Comparison of ENCODE assay signal across 12 mouse cellular contexts in genomic region chr5:107793927-107794326, GRCm38 (mm10). TPM values are rescaled to one million over a fixed set of nuclear protein-coding genes. Genes with fewer than 3 reads are reported as not detected.
A peak's percentile ranks its signal among the peaks of the same experiment; 100 is the strongest.
DNase-seq lines count a peak whose midpoint lies in the region; ATAC-seq and TF ChIP-seq lines count a peak whose summit lies in the region.
"Had no signal": no experiment of that assay in that cellular context is flagged by ENCODE, and none has a peak within 500 bp of the region (broad histone marks: within the 10 kb centered on the region; RNA-seq: fewer than 3 reads in every experiment).

No protein-coding gene starts in this region.

- peak; percentile 28 for DNase-seq in heart, postnatal 0 days (ENCODE audit: low spot score)
- peak; percentile 56 for DNase-seq in thymus, postnatal 0 days (ENCODE audit: low spot score)
- DNase-seq in thymus, postnatal 4 days = no peak
- peak; percentile 42 for DNase-seq in embryo, embryonic 11 days
- no peak for DNase-seq in adrenal gland, adult 8-10 months
- DNase-seq in cerebellum, adult 2 months = no peak
- DNase-seq in gastrocnemius, postnatal 10 days = no peak
- DNase-seq: cerebellum, adult 8-10 months had no signal

- 0 out of 2 replicates have a peak, but pooled peaks have one; percentile 24 for ATAC-seq in heart, postnatal 0 days (ENCODE audit: insufficient read depth, low read depth)
- ATAC-seq in heart, embryonic 12.5 days (ENCODE audit: insufficient number of reproducible peaks, low FRiP score) = no peak

- H3K9ac ChIP-seq in heart, postnatal 0 days (replicated peaks; ENCODE audit: low read depth, low read length) = no peak overlapping the region
- no peak overlapping the region for H3K9ac ChIP-seq in heart, embryonic 12.5 days
- H3K9ac ChIP-seq: stomach, embryonic 15.5 days had no signal

- no peak for TF ChIP-seq POLR2A in cerebellum, adult 2 months (IDR thresholded peaks at IDR 0.05; ENCODE audit: borderline replicate concordance, insufficient read depth, low read length)

- no peaks in the 10 kb centered on the region for H3K9me3 ChIP-seq in heart, postnatal 0 days (replicated peaks; ENCODE audit: control insufficient read depth, low read length)
- no peaks in the 10 kb centered on the region for H3K9me3 ChIP-seq in heart, embryonic 12.5 days (replicated peaks)
- H3K9me3 ChIP-seq: hindbrain, embryonic 10.5 days; stomach, embryonic 15.5 days had no signal

- peak; percentile 43 for TF ChIP-seq CTCF in heart, postnatal 0 days (IDR thresholded peaks at IDR 0.05; ENCODE audit: low read depth)
- no peak for TF ChIP-seq CTCF in cerebellum, adult 2 months (IDR thresholded peaks at IDR 0.05; ENCODE audit: borderline replicate concordance, insufficient read depth, low read depth, low read length)

- peaks cover 33% of the 10 kb centered on the region for H3K36me3 ChIP-seq in heart, postnatal 0 days (replicated peaks; ENCODE audit: control insufficient read depth, insufficient read depth, low read length)
- peaks cover 32% of the 10 kb centered on the region for H3K36me3 ChIP-seq in heart, embryonic 12.5 days

- no peaks in the 10 kb centered on the region for H3K27me3 ChIP-seq in heart, postnatal 0 days (ENCODE audit: control insufficient read depth, insufficient read depth, low read length)
- no peaks in the 10 kb centered on the region for H3K27me3 ChIP-seq in heart, embryonic 12.5 days (replicated peaks)
- no peaks in the 10 kb centered on the region for H3K27me3 ChIP-seq in cerebellum, adult 2 months (ENCODE audit: control insufficient read depth, insufficient read depth, low read length)
- H3K27me3 ChIP-seq: stomach, embryonic 15.5 days had no signal

- H3K4me1 ChIP-seq in heart, postnatal 0 days (ENCODE audit: control insufficient read depth, insufficient read depth) = peaks cover 5% of the 10 kb centered on the region; the same call in 1 of the 2 replicates
- H3K4me1 ChIP-seq in heart, embryonic 12.5 days (replicated peaks) = peaks cover 8% of the 10 kb centered on the region
- no peaks in the 10 kb centered on the region for H3K4me1 ChIP-seq in cerebellum, adult 2 months (ENCODE audit: control insufficient read depth, insufficient read depth, low read length)
- H3K4me1 ChIP-seq: hindbrain, embryonic 10.5 days; stomach, embryonic 15.5 days had no signal

- WGBS in heart, postnatal 0 days = 12% methylated on average over 2 of the region's 2 CpGs
- WGBS in heart, embryonic 12.5 days = 11% methylated on average over 2 of the region's 2 CpGs
- 33% methylated on average over 2 of the region's 2 CpGs for WGBS in cerebellum, adult 2 months

- H3K4me2 ChIP-seq in heart, postnatal 0 days (ENCODE audit: low read depth, low read length) = no peak overlapping the region
- no peak overlapping the region for H3K4me2 ChIP-seq in heart, embryonic 12.5 days
- H3K4me2 ChIP-seq: stomach, embryonic 15.5 days had no signal

- no peak for TF ChIP-seq EP300 in heart, postnatal 0 days (IDR thresholded peaks at IDR 0.05; ENCODE audit: low read depth)

- no peak overlapping the region for H3K27ac ChIP-seq in heart, postnatal 0 days (ENCODE audit: low read depth)
- H3K27ac ChIP-seq in heart, embryonic 12.5 days (ENCODE audit: poor library complexity, severe bottlenecking) = no peak overlapping the region
- H3K27ac ChIP-seq in cerebellum, adult 2 months (ENCODE audit: insufficient read depth, low read length) = no peak overlapping the region
- H3K27ac ChIP-seq: hindbrain, embryonic 10.5 days; stomach, embryonic 15.5 days had no signal

- H3K4me3 ChIP-seq in heart, postnatal 0 days (ENCODE audit: low read depth, low read length) = no peak overlapping the region
- H3K4me3 ChIP-seq in heart, embryonic 12.5 days = no peak overlapping the region
- H3K4me3 ChIP-seq in cerebellum, adult 2 months (replicated peaks; ENCODE audit: insufficient read depth, low read depth, low read length) = no peak overlapping the region
- H3K4me3 ChIP-seq: hindbrain, embryonic 10.5 days; stomach, embryonic 15.5 days had no signal

RNA-seq across cellular contexts. Expression of gene Ube2d2b, which starts 36.0 kb away (rescaled TPM):
- not detected in 2 replicates for total RNA-seq in heart, postnatal 0 days (2014; rRNA removed; ENCODE audit: low replicate concordance)
- polyA plus RNA-seq in heart, postnatal 0 days (2015; fragmentation: Nextera tagmentation; extraction: Ambion mirVana) = not detected in 2 replicates
- polyA plus RNA-seq in heart, embryonic 12.5 days (2016; fragmentation: Nextera tagmentation; extraction: Ambion mirVana) = 0.33 and 0.40 TPM in 2 replicates
- 0.08 TPM in 1 of 2 replicates, not detected in the other for polyA plus RNA-seq in thymus, postnatal 0 days (2015; fragmentation: Nextera tagmentation; extraction: Ambion mirVana)
- total RNA-seq in adrenal gland, adult 8-10 months (2022) = not detected
- not detected in 2 replicates for polyA plus RNA-seq in cerebellum, adult 2 months (2012; rRNA removed)
- not detected for total RNA-seq in gastrocnemius, postnatal 10 days (2021)
- total RNA-seq: layer of hippocampus, postnatal 25 days had no signal

Comparison
In these comparisons a context has a peak if more than half of its experiments do, and no peak if none do; other contexts are left out.
1. DNase-seq: peak in heart, postnatal 0 days (single experiment), thymus, postnatal 0 days (single experiment) and embryo, embryonic 11 days (single experiment); none in thymus, postnatal 4 days (single experiment), adrenal gland, adult 8-10 months (single experiment), cerebellum, adult 2 months (0 of 2) and gastrocnemius, postnatal 10 days (single experiment).